Mouse (Mus musculus) adipose tissue, adult 10 weeks (tissue): Measurements from ENCODE around the gene Prss32. TPM values are rescaled to one million over a fixed set of nuclear protein-coding genes. Genes with fewer than 3 reads are reported as not detected.

Experiments used
- polyA plus RNA-seq: library from polyadenylated mRNA; stranded (reverse); fragments of 350-450 nt; fragmentation: Illumina TruSeq; extraction: RNeasy Lipid Tissue Mini Kit (QIAGEN cat#74804); gene quantifications from one replicate; pipeline ENCODE4 v1.2.3, GENCODE M21; 2014; ENCODE audit warnings: low read depth, low replicate concordance

Gene Prss32
- not detected for polyA plus RNA-seq

DNA sequence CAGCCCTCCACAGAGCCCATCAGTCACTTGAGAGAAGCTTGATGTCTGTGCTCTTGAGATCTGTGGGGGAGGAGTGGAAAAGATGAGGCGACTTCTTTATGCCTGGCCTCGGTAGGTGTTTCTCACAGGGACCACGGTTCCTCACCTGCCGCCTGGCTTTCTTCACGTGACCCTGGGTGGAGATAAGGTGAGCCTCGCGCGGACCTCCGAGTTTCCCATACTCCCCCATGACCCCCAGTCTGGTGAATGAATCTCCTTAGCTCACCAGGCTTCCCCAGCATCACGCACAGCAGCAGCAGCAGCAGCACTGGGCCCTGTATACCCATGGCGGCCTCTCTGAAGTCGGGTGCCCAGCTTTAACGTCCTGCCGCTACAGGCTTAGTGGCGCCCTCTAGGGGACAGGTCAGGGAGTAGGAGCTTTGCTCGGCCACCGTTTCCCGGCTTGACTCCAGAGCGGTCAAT, at the start of gene Prss32, which contains the start of gene Prss41:
Gene Prss32 (plus strand): TSS at position 44 of the 462 bp plus-strand sequence.
Gene Prss41 (minus strand): TSS at position 361 of the 462 bp plus-strand sequence.

GRCm38 (mm10) chr17:23829064-23829619, 14.5 kb upstream of the Prss32 start, which contains the start of gene Elob:
Gene Elob (minus strand): TSS chr17:23829136.

DNA sequence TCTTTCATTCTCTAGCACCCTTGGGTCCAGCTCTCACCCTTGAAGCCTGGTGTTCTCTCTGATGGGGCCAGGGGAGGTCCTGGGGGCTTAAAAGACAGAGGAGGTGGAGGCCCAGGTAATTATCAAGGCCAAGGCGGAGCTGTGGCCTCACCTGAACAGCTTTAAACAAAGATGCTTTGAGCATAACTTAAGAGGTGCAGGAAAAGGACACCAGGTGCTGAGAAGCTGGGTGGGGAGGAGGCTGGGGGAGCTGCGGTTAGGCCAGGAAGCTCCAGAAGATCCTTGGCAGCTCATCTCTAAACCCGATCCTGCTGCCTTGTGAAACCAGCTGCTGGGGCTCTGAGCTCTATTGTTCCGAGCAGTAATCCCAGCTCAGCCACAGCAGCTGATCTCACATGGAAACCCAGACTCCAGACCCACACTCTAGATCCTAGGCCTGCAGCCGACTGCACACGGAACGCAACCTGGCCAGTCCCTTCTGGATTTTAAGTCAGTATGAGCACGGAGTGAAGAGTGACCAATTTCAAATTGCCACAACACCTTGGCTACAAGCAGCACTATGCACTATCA, 7.6 kb upstream of the Prss32 start, which contains the start of gene Prss33:
Gene Prss33 (minus strand): TSS at position 51 of the 570 bp plus-strand sequence.

GRCm38 (mm10) chr17:23867756-23868155, 24.1 kb downstream of the Prss32 start, which contains the start of gene Prss21:
Gene Prss21 (plus strand): TSS chr17:23868056.

DNA sequence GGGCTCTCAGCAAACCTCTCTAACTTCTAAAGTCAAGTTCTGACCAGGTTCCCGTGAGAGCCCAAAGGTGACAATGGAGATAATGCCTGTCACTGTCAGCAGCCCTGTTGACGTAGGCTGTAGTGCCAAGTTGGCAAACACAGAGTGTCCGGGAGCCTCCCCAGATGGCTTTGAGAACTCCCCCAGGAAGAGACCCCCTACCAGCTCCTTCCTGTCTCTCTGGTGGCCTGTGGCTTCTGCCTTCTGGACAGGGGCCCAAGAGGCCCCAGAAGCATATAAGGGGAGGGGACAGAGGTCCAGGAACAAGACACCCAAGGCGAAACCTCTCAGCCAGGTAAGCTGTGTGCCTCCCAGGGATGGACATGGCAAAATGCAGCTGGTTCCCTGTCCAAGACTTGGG, 36.9 kb downstream of the Prss32 start, which contains the start of the genes Dcpp1 and Dcpp2:
Gene Dcpp1 (plus strand): TSS at position 301 of the 400 bp plus-strand sequence.
Gene Dcpp2 (plus strand): TSS at position 305 of the 400 bp plus-strand sequence.

Other genes with a start within 250 kb of the Prss32 start
- 23.0 TPM for gene Zfp13, start 244.4 kb upstream of the Prss32 start, polyA plus RNA-seq
- 0.16 TPM for gene Zscan10, start 243.0 kb upstream of the Prss32 start, polyA plus RNA-seq
- 0.25 TPM for gene Mmp25, start 198.6 kb upstream of the Prss32 start, polyA plus RNA-seq
- 2.7 TPM for gene Bicdl2, start 183.3 kb upstream of the Prss32 start, polyA plus RNA-seq
- 226 TPM for gene Hcfc1r1, start 170.3 kb upstream of the Prss32 start, polyA plus RNA-seq
- 10.9 TPM for gene Thoc6, start 170.0 kb upstream of the Prss32 start, polyA plus RNA-seq
- gene Tnfrsf12a, start 166.4 kb upstream of the Prss32 start, polyA plus RNA-seq: 25.6 TPM
- 1.0 TPM for gene Cldn6, start 164.6 kb upstream of the Prss32 start, polyA plus RNA-seq
- gene Cldn9, start 159.8 kb upstream of the Prss32 start, polyA plus RNA-seq: 1.2 TPM
- gene 1520401A03Rik, start 121.1 kb upstream of the Prss32 start, polyA plus RNA-seq: 0.30 TPM
- 8.8 TPM for gene Pkmyt1, start 117.5 kb upstream of the Prss32 start, polyA plus RNA-seq
- 19.4 TPM for gene Paqr4, start 103.0 kb upstream of the Prss32 start, polyA plus RNA-seq
- gene Kremen2, start 98.0 kb upstream of the Prss32 start, polyA plus RNA-seq: 0.24 TPM
- 65.6 TPM for gene Flywch1, start 72.3 kb upstream of the Prss32 start, polyA plus RNA-seq
- gene Flywch2, start 57.8 kb upstream of the Prss32 start, polyA plus RNA-seq: 16.1 TPM
- gene Srrm2, start 53.3 kb upstream of the Prss32 start, polyA plus RNA-seq: 339 TPM
- 387 TPM for gene Elob, start 14.7 kb upstream of the Prss32 start, polyA plus RNA-seq
- gene Prss33, start 7.8 kb upstream of the Prss32 start, polyA plus RNA-seq: 1.4 TPM
- gene Prss41, start 317 bp downstream of the Prss32 start, polyA plus RNA-seq: 0.55 TPM
- gene Prss21, start 24.2 kb downstream of the Prss32 start, polyA plus RNA-seq: 1.1 TPM
- not detected for gene Dcpp1, start 37.0 kb downstream of the Prss32 start, polyA plus RNA-seq
- gene Dcpp2, start 37.0 kb downstream of the Prss32 start, polyA plus RNA-seq: not detected
- gene Dcpp3, start 73.6 kb downstream of the Prss32 start, polyA plus RNA-seq: not detected
- not detected for gene Sbp, start 97.8 kb downstream of the Prss32 start, polyA plus RNA-seq
- gene Sbpl, start 111.4 kb downstream of the Prss32 start, polyA plus RNA-seq: not detected
- gene Prss30, start 136.7 kb downstream of the Prss32 start, polyA plus RNA-seq: not detected
- gene Prss22, start 154.2 kb downstream of the Prss32 start, polyA plus RNA-seq: not detected
- gene Prss27, start 194.3 kb downstream of the Prss32 start, polyA plus RNA-seq: 0.67 TPM
- 16.9 TPM for gene Kctd5, start 229.6 kb downstream of the Prss32 start, polyA plus RNA-seq